Mouse (Mus musculus) cerebellum, adult 11-12 months (tissue): Measurements from ENCODE around the gene Sspo.
"Not testable (repeated sequence)": the region's sequence is repeated elsewhere in the genome, so short reads cannot be mapped to it uniquely, and the experiment has no call there.

Experiments used
- DNase-seq: peaks from one replicate; pipeline ENCODE4 v3.0.0; 2022

Sspo gene

GRCm38 (mm10) chr6:48491361-48491760, 43.3 kb downstream of the Sspo start:
- DNase-seq, result no peak

- DNase-seq, result no peak
Measured at GRCm38 (mm10) chr6:48493136-48493730, 45.2 kb downstream of the Sspo start.

- DNase-seq, result no peak
Measured at GRCm38 (mm10) chr6:48497521-48497920, 49.5 kb downstream of the Sspo start.

GRCm38 (mm10) chr6:48503847-48504240, 55.8 kb downstream of the Sspo start:
- DNase-seq, result no peak

- DNase-seq, result peak; percentile 80
Measured at GRCm38 (mm10) chr6:48504241-48504854, 56.3 kb downstream of the Sspo start.

- DNase-seq, result no peak
Measured at GRCm38 (mm10) chr6:48508087-48508486, 60.1 kb downstream of the Sspo start.

GRCm38 (mm10) chr6:48510426-48510825, 62.4 kb downstream of the Sspo start:
- DNase-seq, result no peak

GRCm38 (mm10) chr6:48511861-48512260, 63.8 kb downstream of the Sspo start:
- no peak for DNase-seq

GRCm38 (mm10) chr6:48524882-48525281, 76.9 kb downstream of the Sspo start:
- not testable (repeated sequence) for DNase-seq

GRCm38 (mm10) chr6:48527901-48528300, 79.9 kb downstream of the Sspo start:
- no peak for DNase-seq

GRCm38 (mm10) chr6:48529261-48529660, 81.2 kb downstream of the Sspo start:
- no peak for DNase-seq

- no peak for DNase-seq
Measured at GRCm38 (mm10) chr6:48529871-48530440, 81.9 kb downstream of the Sspo start.

- DNase-seq, result no peak
Measured at GRCm38 (mm10) chr6:48530862-48531261, 82.8 kb downstream of the Sspo start.

- no peak for DNase-seq
Measured at GRCm38 (mm10) chr6:48533475-48533874, 85.4 kb downstream of the Sspo start.

GRCm38 (mm10) chr6:48534913-48535312, 86.9 kb downstream of the Sspo start:
- DNase-seq, result peak; percentile 10

GRCm38 (mm10) chr6:48536091-48536490, 88.1 kb downstream of the Sspo start:
- DNase-seq, result peak; percentile 10

- DNase-seq, result peak; percentile 96
Measured at GRCm38 (mm10) chr6:48537105-48537954, 89.3 kb downstream of the Sspo start, which contains the start of gene Atp6v0e2. Gene Atp6v0e2, plus strand, starts transcription at chr6:48537615.

GRCm38 (mm10) chr6:48538841-48539737, 91.1 kb downstream of the Sspo start:
- peak; percentile 79 for DNase-seq

GRCm38 (mm10) chr6:48539860-48540259, 91.8 kb downstream of the Sspo start:
- DNase-seq, result peak; percentile 68

GRCm38 (mm10) chr6:48540721-48541120, 92.7 kb downstream of the Sspo start:
- DNase-seq, result no peak

GRCm38 (mm10) chr6:48541560-48542450, 93.8 kb downstream of the Sspo start:
- peak; percentile 49 for DNase-seq
